Mouse (Mus musculus) intestine, postnatal 0 days (tissue): ENCODE measurements around the gene Bbx. TPM values are rescaled to one million over a fixed set of nuclear protein-coding genes. Genes with fewer than 3 reads are reported as not detected.
A peak's percentile ranks its signal among the peaks of the same experiment; 100 is the strongest.

Experiments used
- ATAC-seq: fragments of 200-750 bp; cut with Nextera tagmentation; 2 replicates; pipeline ENCODE4 v1.8.0; 2017; ENCODE audit warnings: mild to moderate bottlenecking, moderate TSS enrichment, moderate library complexity
- H3K27ac ChIP-seq: fragments of 300-500 bp; sonication (generic); 2 replicates; pipeline ENCODE4 v1.5.1; 2014; ENCODE audit warnings: mild to moderate bottlenecking, low read depth, low read length, moderate library complexity
- H3K27me3 ChIP-seq: fragments of 300-500 bp; sonication (generic); replicated peaks from 2 replicates; pipeline ENCODE4 v1.6.1; 2014; ENCODE audit warnings: low read length, mixed read lengths; ENCODE audit not compliant: control insufficient read depth, insufficient read depth
- H3K36me3 ChIP-seq: fragments of 300-500 bp; sonication (generic); 2 replicates; pipeline ENCODE4 v1.6.1; 2014; ENCODE audit warnings: mild to moderate bottlenecking, moderate library complexity; ENCODE audit not compliant: control insufficient read depth, insufficient read depth
- H3K4me1 ChIP-seq: fragments of 300-500 bp; sonication (generic); replicated peaks from 2 replicates; pipeline ENCODE4 v1.6.1; 2014; ENCODE audit warnings: antibody characterized with exemption, low read length, mixed read lengths; ENCODE audit not compliant: control insufficient read depth, insufficient read depth
- H3K4me2 ChIP-seq: fragments of 300-500 bp; sonication (generic); replicated peaks from 2 replicates; pipeline ENCODE4 v1.6.1; 2014; ENCODE audit warnings: low read depth, mild to moderate bottlenecking, moderate library complexity
- H3K4me3 ChIP-seq: fragments of 300-500 bp; sonication (generic); 2 replicates; pipeline ENCODE4 v1.5.1; 2014; ENCODE audit warnings: low read depth, low read length
- H3K9ac ChIP-seq: fragments of 300-500 bp; sonication (generic); 2 replicates; pipeline ENCODE4 v1.6.1; 2014; ENCODE audit warnings: mild to moderate bottlenecking, low read depth, low read length
- H3K9me3 ChIP-seq: fragments of 300-500 bp; sonication (generic); 2 replicates; pipeline ENCODE4 v1.6.1; 2016; ENCODE audit warnings: mixed run types; ENCODE audit not compliant: control insufficient read depth
- CTCF ChIP-seq: sonication (generic); IDR thresholded peaks from 2 replicates; pipeline ENCODE4 v1.5.1; 2016; ENCODE audit warnings: low read depth, mild to moderate bottlenecking, control low read depth, antibody characterized with exemption, moderate library complexity
- WGBS: fragments of 180-500 bp; shearing (Covaris S2); extraction: QIAGEN DNeasy Blood & Tissue Kit; methylation state at CpG from one replicate; pipeline ENCODE4 v1.1.7; 2014; 5-methylcytosine and 5-hydroxymethylcytosine counted together
- polyA plus RNA-seq: library from polyadenylated mRNA; unstranded; fragments of >200 nt; fragmentation: Nextera tagmentation; extraction: Ambion mirVana; gene quantifications from 2 replicates; pipeline ENCODE4 v1.2.1, GENCODE M21; 2015

Gene Bbx
- polyA plus RNA-seq, 1 experiment from 2014 or later, result 14.6 TPM

GRCm38 (mm10) chr16:50242444-50242843 is 189.7 kb downstream of the Bbx start:
- Histone ChIP-seq H3K4me1 (no peaks in the 10 kb centered on the region), H3K9me3 (no peaks in the 10 kb centered on the region), H3K27ac (no peak overlapping the region), H3K4me3 (no peak overlapping the region), H3K4me2 (no peak overlapping the region), H3K9ac (no peak overlapping the region), H3K27me3 (no peaks in the 10 kb centered on the region), H3K36me3 (no peaks in the 10 kb centered on the region; the same call in 1 of the 2 replicates)
- no peak for ATAC-seq
- peak; percentile 48 for TF ChIP-seq CTCF
- WGBS, result 77% methylated on average over 4 of the region's 4 CpGs

- H3K4me2 ChIP-seq, result no peak overlapping the region
- no peaks in the 10 kb centered on the region for H3K4me1 ChIP-seq
- H3K27ac ChIP-seq, result no peak overlapping the region
- no peak for ATAC-seq
- no peak overlapping the region for H3K4me3 ChIP-seq
- H3K36me3 ChIP-seq, result no peaks in the 10 kb centered on the region; the same call in 1 of the 2 replicates
- no peak overlapping the region for H3K9ac ChIP-seq
- H3K9me3 ChIP-seq, result no peaks in the 10 kb centered on the region
- no peaks in the 10 kb centered on the region for H3K27me3 ChIP-seq
- TF ChIP-seq CTCF, result no peak
- 94% methylated on average over 3 of the region's 3 CpGs for WGBS
Observed at GRCm38 (mm10) chr16:50241604-50242003, 190.6 kb downstream of the Bbx start.

GRCm38 (mm10) chr16:50235231-50235630 is 197.0 kb downstream of the Bbx start:
- no peaks in the 10 kb centered on the region for H3K27me3 ChIP-seq
- H3K27ac ChIP-seq, result no peak overlapping the region
- no peak overlapping the region for H3K4me3 ChIP-seq
- no peaks in the 10 kb centered on the region for H3K4me1 ChIP-seq
- 39% methylated on average over 3 of the region's 3 CpGs for WGBS
- no peak overlapping the region for H3K4me2 ChIP-seq
- H3K9me3 ChIP-seq, result no peaks in the 10 kb centered on the region
- TF ChIP-seq CTCF, result no peak
- ATAC-seq, result no peak
- no peaks in the 10 kb centered on the region; the same call in 1 of the 2 replicates for H3K36me3 ChIP-seq
- no peak overlapping the region for H3K9ac ChIP-seq

- no peak overlapping the region for H3K4me2 ChIP-seq
- H3K9me3 ChIP-seq, result no peaks in the 10 kb centered on the region
- H3K36me3 ChIP-seq, result no peaks in the 10 kb centered on the region
- no peak overlapping the region for H3K9ac ChIP-seq
- H3K27me3 ChIP-seq, result no peaks in the 10 kb centered on the region
- TF ChIP-seq CTCF, result no peak
- H3K4me1 ChIP-seq, result no peaks in the 10 kb centered on the region
- no peak overlapping the region for H3K27ac ChIP-seq
- 80% methylated on average over 2 of the region's 2 CpGs for WGBS
- no peak for ATAC-seq
- no peak overlapping the region for H3K4me3 ChIP-seq
Observed at GRCm38 (mm10) chr16:50230624-50231023, 201.6 kb downstream of the Bbx start.

GRCm38 (mm10) chr16:50228833-50229232 is 203.4 kb downstream of the Bbx start:
- H3K4me2 ChIP-seq, result no peak overlapping the region
- no peak for TF ChIP-seq CTCF
- no peak overlapping the region for H3K27ac ChIP-seq
- H3K36me3 ChIP-seq, result 0 out of 2 replicates have a peak, but pooled peaks cover 11% of the 10 kb centered on the region
- 96% methylated on average over 1 of the region's 1 CpGs for WGBS
- no peaks in the 10 kb centered on the region for H3K9me3 ChIP-seq
- H3K27me3 ChIP-seq, result no peaks in the 10 kb centered on the region
- no peak for ATAC-seq
- no peak overlapping the region for H3K4me3 ChIP-seq
- H3K9ac ChIP-seq, result no peak overlapping the region
- H3K4me1 ChIP-seq, result no peaks in the 10 kb centered on the region

GRCm38 (mm10) chr16:50226274-50226673 is 205.9 kb downstream of the Bbx start:
- no peak for TF ChIP-seq CTCF
- Histone ChIP-seq H3K9me3 (no peaks in the 10 kb centered on the region), H3K4me3 (no peak overlapping the region), H3K4me1 (no peaks in the 10 kb centered on the region), H3K4me2 (no peak overlapping the region), H3K36me3 (0 out of 2 replicates have a peak, but pooled peaks cover 12% of the 10 kb centered on the region), H3K9ac (no peak overlapping the region), H3K27ac (no peak overlapping the region), H3K27me3 (no peaks in the 10 kb centered on the region)
- 64% methylated on average over 1 of the region's 1 CpGs for WGBS
- ATAC-seq, result no peak

- TF ChIP-seq CTCF, result no peak
- no peak overlapping the region for H3K4me3 ChIP-seq
- 88% methylated on average over 3 of the region's 3 CpGs for WGBS
- H3K27me3 ChIP-seq, result no peaks in the 10 kb centered on the region
- no peaks in the 10 kb centered on the region for H3K4me1 ChIP-seq
- ATAC-seq, result no peak
- no peak overlapping the region for H3K27ac ChIP-seq
- H3K4me2 ChIP-seq, result no peak overlapping the region
- no peaks in the 10 kb centered on the region for H3K9me3 ChIP-seq
- H3K9ac ChIP-seq, result no peak overlapping the region
- peaks cover 15% of the 10 kb centered on the region; the same call in 1 of the 2 replicates for H3K36me3 ChIP-seq
Observed at GRCm38 (mm10) chr16:50224946-50225345, 207.2 kb downstream of the Bbx start.
